Mouse (Mus musculus) Patski (cell line): ENCODE measurements around the gene Dglucy. TPM values are rescaled to one million over a fixed set of nuclear protein-coding genes. Genes with fewer than 3 reads are reported as not detected.

ENCODE experiments used
- ATAC-seq: fragments of 100-300 bp; one replicate; pipeline ENCODE4 v1.8.0; 2021
- CTCF ChIA-PET: fragments of 350-600 bp; sonication (Branson Sonifier 250); formaldehyde crosslinking; loops from one replicate; lab custom pipeline; 2022; ENCODE audit warnings: inconsistent platforms; lab: Charles Lee
- POLR2A ChIA-PET: fragments of 350-600 bp; sonication (Branson Sonifier 250); formaldehyde crosslinking; loops from one replicate; lab custom pipeline; 2022; ENCODE audit warnings: antibody characterized with exemption, inconsistent platforms; lab: Charles Lee
- DNase-seq: peaks from one replicate; pipeline ENCODE4 v3.0.0-alpha.2; 2011; ENCODE audit warnings: low read depth, low spot score
- H3K27me3 ChIP-seq: fragments of 371-371 bp; one replicate; pipeline ENCODE4 v1.5.1; 2021
- CTCF ChIP-seq: fragments of 100-300 bp; IDR thresholded peaks from one replicate; pipeline ENCODE4 v1.5.1; 2021
- in situ Hi-C: fragments of 300-500 bp; cut with MboI; formaldehyde crosslinking; loops from 3 replicates; pipeline ENCODE4 v1.11.1; 2018; ENCODE audit warnings: low pct_unique_long_range_greater_than_20kb, mixed read lengths
- polyA plus RNA-seq: library from polyadenylated mRNA; unstranded; gene quantifications from one replicate; pipeline ENCODE4 v1.2.3, GENCODE M21; 2021

Dglucy gene
- polyA plus RNA-seq, 1 experiment from 2014 or later, result 17.9 TPM

GRCm38 (mm10) chr12:100944921-100945336 is 166.1 kb downstream of the Dglucy start:
- ATAC-seq, result no peak
- in situ Hi-C loops, result no loop called here
- no peak for TF ChIP-seq CTCF
- ChIA-PET POLR2A (no interaction called here), CTCF (interaction anchor here (0.8 kb wide), 1 partner anchor 94 kb away, joined by 3 read pairs; no protein-coding TSS in a partner anchor)
- DNase-seq, result no peak
- no peaks in the 10 kb centered on the region for H3K27me3 ChIP-seq

GRCm38 (mm10) chr12:100945501-100945900 is 166.6 kb downstream of the Dglucy start:
- POLR2A ChIA-PET, result no interaction called here
- in situ Hi-C loops, result no loop called here
- DNase-seq (no peak), ATAC-seq (no peak)
- H3K27me3 ChIP-seq, result no peaks in the 10 kb centered on the region
- CTCF ChIA-PET, result interaction anchor here (0.8 kb wide), 1 partner anchor 94 kb away, joined by 3 read pairs; no protein-coding TSS in a partner anchor
- no peak for TF ChIP-seq CTCF

- no peak for DNase-seq
- no peak for TF ChIP-seq CTCF
- ChIA-PET CTCF (interaction anchor here (1.1 kb wide), 1 partner anchor 10 kb away, joined by 4 read pairs; no protein-coding TSS in a partner anchor), POLR2A (interaction anchor here (1.2 kb wide), 1 partner anchor 20 kb away, joined by 3 read pairs; no protein-coding TSS in a partner anchor)
- in situ Hi-C loops, result no loop called here
- H3K27me3 ChIP-seq, result no peaks in the 10 kb centered on the region
- ATAC-seq, result no peak
Observed at GRCm38 (mm10) chr12:100945948-100946347, 167.1 kb downstream of the Dglucy start.

Other genes with a start within 250 kb of the Dglucy start
- 2.5 TPM for gene Rps6ka5, start 52.1 kb upstream of the Dglucy start, polyA plus RNA-seq
- gene Gpr68, start 129.1 kb downstream of the Dglucy start, polyA plus RNA-seq, result 0.08 TPM
- 9.8 TPM for gene Ccdc88c, start 250.0 kb downstream of the Dglucy start, polyA plus RNA-seq